Mouse (Mus musculus) CH12.LX (cell line): ENCODE data around the gene Pcyox1. TPM values are rescaled to one million over a fixed set of nuclear protein-coding genes. Genes with fewer than 3 reads are reported as not detected.
A peak's percentile ranks its signal among the peaks of the same experiment; 100 is the strongest.

Experiments
- DNase-seq: peaks from one replicate; pipeline ENCODE4 v3.0.0-alpha.2; 2013; ENCODE audit errors: extremely low read depth
- H3K27ac ChIP-seq: 2 replicates; pipeline ENCODE4 v1.5.1; 2012; ENCODE audit warnings: low read depth, mild to moderate bottlenecking, control low read depth, moderate library complexity; ENCODE audit not compliant: insufficient read depth
- H3K27me3 ChIP-seq: replicated peaks from 2 replicates; pipeline ENCODE3; 2012; ENCODE audit warnings: inconsistent platforms
- H3K36me3 ChIP-seq, 2 experiments: replicated peaks in 1 of 2; 2 replicates each; pipeline versions ENCODE3 to v1.6.1; 2012; ENCODE audit warnings: inconsistent platforms in 1 of 2, low read length in 1 of 2, mild to moderate bottlenecking in 1 of 2, mixed read lengths in 1 of 2, moderate library complexity in 1 of 2; ENCODE audit not compliant: control insufficient read depth in 1 of 2, insufficient read depth in 1 of 2
- H3K4me1 ChIP-seq, 2 experiments: 2 replicates each; pipeline ENCODE4 v1.6.1; 2012; ENCODE audit warnings: inconsistent platforms in 1 of 2, moderate library complexity in 1 of 2; ENCODE audit not compliant: insufficient read depth in 2 of 2, control insufficient read depth in 1 of 2
- H3K4me2 ChIP-seq: 2 replicates; pipeline ENCODE4 v1.6.1; 2012; ENCODE audit warnings: low read depth, mild to moderate bottlenecking, control low read depth; ENCODE audit not compliant: poor library complexity, insufficient read depth, severe bottlenecking
- H3K4me3 ChIP-seq, 3 experiments: fragments of 150-350 bp in 1 of 3; sonication (generic) in 1 of 3; replicated peaks in 1 of 3; 2 replicates each; pipeline versions ENCODE3 to v1.5.1; 2011 to 2012; ENCODE audit warnings: low read depth in 2 of 3, low read length in 2 of 3, mild to moderate bottlenecking in 2 of 3, moderate library complexity in 2 of 3, control low read depth in 1 of 3, improper control_type of control experiment in 1 of 3, inconsistent platforms in 1 of 3, mixed read lengths in 1 of 3; ENCODE audit not compliant: poor library complexity in 1 of 3
- H3K79me2 ChIP-seq: replicated peaks from 2 replicates; pipeline ENCODE4 v1.6.1; 2012; ENCODE audit warnings: mild to moderate bottlenecking, moderate library complexity; ENCODE audit not compliant: control insufficient read depth, poor library complexity, insufficient read depth, severe bottlenecking; ENCODE audit errors: extremely low read depth
- H3K9ac ChIP-seq: 2 replicates; pipeline ENCODE4 v1.6.1; 2012; ENCODE audit warnings: low read depth, mild to moderate bottlenecking, control low read depth, moderate library complexity; ENCODE audit not compliant: insufficient read depth
- H3K9me3 ChIP-seq: replicated peaks from 2 replicates; pipeline ENCODE3; 2012; ENCODE audit warnings: low read length, inconsistent platforms, mixed read lengths
- BHLHE40 ChIP-seq: IDR thresholded peaks from 2 replicates; pipeline ENCODE4 v1.6.1; 2011; ENCODE audit warnings: mild to moderate bottlenecking, low read depth, low read length, improper control_type of control experiment
- CHD1 ChIP-seq: IDR thresholded peaks from 2 replicates; pipeline ENCODE4 v1.6.1; 2012; ENCODE audit warnings: low read depth, low read length, improper control_type of control experiment, inconsistent platforms
- CHD2 ChIP-seq: IDR thresholded peaks from 2 replicates; pipeline ENCODE4 v1.6.1; 2011; ENCODE audit warnings: low read length, improper control_type of control experiment
- CTCF ChIP-seq, 2 experiments: IDR thresholded peaks in 1 of 2; conservative IDR thresholded peaks in 1 of 2; 2 replicates each; pipeline ENCODE4 v1.5.1; 2011 to 2012; ENCODE audit warnings: low read depth in 2 of 2, low read length in 2 of 2, improper control_type of control experiment in 1 of 2, inconsistent platforms in 1 of 2, mild to moderate bottlenecking in 1 of 2, moderate library complexity in 1 of 2
- E2F4 ChIP-seq: IDR thresholded peaks from 2 replicates; pipeline ENCODE4 v1.6.1; 2011; ENCODE audit warnings: low read depth, low read length, improper control_type of control experiment; ENCODE audit not compliant: insufficient replicate concordance
- ELF1 ChIP-seq: IDR thresholded peaks from 2 replicates; pipeline ENCODE4 v1.6.1; 2014; ENCODE audit warnings: low read depth, mild to moderate bottlenecking, inconsistent platforms, low read length, improper control_type of control experiment
- EP300 ChIP-seq: IDR thresholded peaks from 2 replicates; pipeline ENCODE4 v1.6.1; 2011; ENCODE audit warnings: low read length, improper control_type of control experiment
- ETS1 ChIP-seq: conservative IDR thresholded peaks from 2 replicates; pipeline ENCODE4 v1.6.1; 2012; ENCODE audit warnings: low read depth, mild to moderate bottlenecking, inconsistent platforms, low read length, improper control_type of control experiment, moderate library complexity
- GABPA ChIP-seq: IDR thresholded peaks from 2 replicates; pipeline ENCODE4 v1.6.1; 2012; ENCODE audit warnings: low read depth, low read length, improper control_type of control experiment, inconsistent platforms; ENCODE audit not compliant: insufficient replicate concordance
- HCFC1 ChIP-seq: IDR thresholded peaks from 2 replicates; pipeline ENCODE4 v1.6.1; 2012; ENCODE audit warnings: low read depth, mild to moderate bottlenecking, inconsistent platforms, low read length, improper control_type of control experiment
- IRF4 ChIP-seq: IDR thresholded peaks from 2 replicates; pipeline ENCODE4 v1.6.1; 2014; ENCODE audit warnings: low read depth, mild to moderate bottlenecking, inconsistent platforms, low read length, improper control_type of control experiment
- JUN ChIP-seq: IDR thresholded peaks from 2 replicates; pipeline ENCODE4 v1.6.1; 2011; ENCODE audit warnings: low read depth, mild to moderate bottlenecking, low read length, improper control_type of control experiment, moderate library complexity; ENCODE audit not compliant: insufficient read depth
- JUND ChIP-seq: conservative IDR thresholded peaks from 2 replicates; pipeline ENCODE4 v1.6.1; 2011; ENCODE audit warnings: low read depth, low read length, improper control_type of control experiment
- KAT2A ChIP-seq: IDR thresholded peaks from 2 replicates; pipeline ENCODE4 v1.6.1; 2012; ENCODE audit warnings: low read length, improper control_type of control experiment, inconsistent platforms; ENCODE audit not compliant: insufficient replicate concordance
- MAFK ChIP-seq: IDR thresholded peaks from 2 replicates; pipeline ENCODE4 v1.6.1; 2011; ENCODE audit warnings: low read length, improper control_type of control experiment; ENCODE audit not compliant: insufficient replicate concordance
- MAX ChIP-seq: IDR thresholded peaks from 2 replicates; pipeline ENCODE4 v1.6.1; 2011; ENCODE audit warnings: low read length, improper control_type of control experiment
- MAZ ChIP-seq: IDR thresholded peaks from 2 replicates; pipeline ENCODE4 v1.6.1; 2012; ENCODE audit warnings: low read depth, mild to moderate bottlenecking, inconsistent platforms, low read length, improper control_type of control experiment, moderate library complexity
- MEF2A ChIP-seq: IDR thresholded peaks from 2 replicates; pipeline ENCODE4 v1.6.1; 2014; ENCODE audit warnings: low read depth, mild to moderate bottlenecking, inconsistent platforms, low read length, improper control_type of control experiment, borderline replicate concordance
- MXI1 ChIP-seq: IDR thresholded peaks from 2 replicates; pipeline ENCODE4 v1.6.1; 2011; ENCODE audit warnings: mild to moderate bottlenecking, low read depth, low read length, improper control_type of control experiment
- MYC ChIP-seq: IDR thresholded peaks from 2 replicates; pipeline ENCODE4 v1.6.1; 2011; ENCODE audit warnings: low read depth, mild to moderate bottlenecking, improper control_type of control experiment, low read length
- NELFE ChIP-seq: IDR thresholded peaks from 2 replicates; pipeline ENCODE4 v1.6.1; 2011; ENCODE audit warnings: low read depth, low read length, improper control_type of control experiment
- NRF1 ChIP-seq: IDR thresholded peaks from 2 replicates; pipeline ENCODE4 v1.6.1; 2014; ENCODE audit warnings: low read depth, mild to moderate bottlenecking, inconsistent platforms, low read length, improper control_type of control experiment, moderate library complexity
- PAX5 ChIP-seq: IDR thresholded peaks from 2 replicates; pipeline ENCODE4 v1.6.1; 2012; ENCODE audit warnings: low read length, inconsistent platforms, mixed read lengths
- POLR2A ChIP-seq: IDR thresholded peaks from 2 replicates; pipeline ENCODE4 v1.6.1; 2011; ENCODE audit warnings: low read depth, mild to moderate bottlenecking, improper control_type of control experiment, low read length
- POLR2AphosphoS2 ChIP-seq: IDR thresholded peaks from 2 replicates; pipeline ENCODE4 v1.6.1; 2011; ENCODE audit warnings: low read depth, low read length, improper control_type of control experiment
- RAD21 ChIP-seq: IDR thresholded peaks from 2 replicates; pipeline ENCODE4 v1.6.1; 2011; ENCODE audit warnings: low read depth, mild to moderate bottlenecking, low read length, improper control_type of control experiment, moderate library complexity
- RCOR1 ChIP-seq: conservative IDR thresholded peaks from 2 replicates; pipeline ENCODE4 v1.6.1; 2012; ENCODE audit warnings: low read depth, mild to moderate bottlenecking, inconsistent platforms, low read length, improper control_type of control experiment
- SIN3A ChIP-seq: IDR thresholded peaks from 2 replicates; pipeline ENCODE4 v1.6.1; 2012; ENCODE audit warnings: low read length, improper control_type of control experiment, inconsistent platforms
- SMC3 ChIP-seq: IDR thresholded peaks from 2 replicates; pipeline ENCODE4 v1.6.1; 2011; ENCODE audit warnings: low read depth, low read length, improper control_type of control experiment
- TBP ChIP-seq: conservative IDR thresholded peaks from 2 replicates; pipeline ENCODE4 v1.6.1; 2011; ENCODE audit warnings: low read depth, low read length, improper control_type of control experiment
- TCF12 ChIP-seq: IDR thresholded peaks from 2 replicates; pipeline ENCODE4 v1.6.1; 2014; ENCODE audit warnings: low read depth, mild to moderate bottlenecking, inconsistent platforms, low read length, improper control_type of control experiment
- UBTF ChIP-seq: IDR thresholded peaks from 2 replicates; pipeline ENCODE4 v1.6.1; 2012; ENCODE audit warnings: low read depth, mild to moderate bottlenecking, inconsistent platforms, low read length, improper control_type of control experiment, moderate library complexity
- USF1 ChIP-seq: IDR thresholded peaks from 2 replicates; pipeline ENCODE4 v1.6.1; 2014; ENCODE audit warnings: low read depth, mild to moderate bottlenecking, inconsistent platforms, low read length, improper control_type of control experiment
- USF2 ChIP-seq: conservative IDR thresholded peaks from 2 replicates; pipeline ENCODE4 v1.6.1; 2011; ENCODE audit warnings: low read depth, low read length, improper control_type of control experiment
- ZC3H11A ChIP-seq: IDR thresholded peaks from 2 replicates; pipeline ENCODE4 v1.6.1; 2012; ENCODE audit warnings: low read depth, mild to moderate bottlenecking, inconsistent platforms, low read length, improper control_type of control experiment
- ZKSCAN1 ChIP-seq: IDR thresholded peaks from 2 replicates; pipeline ENCODE4 v1.6.1; 2012; ENCODE audit warnings: low read depth, inconsistent platforms, low read length, improper control_type of control experiment, borderline replicate concordance
- ZMIZ1 ChIP-seq: IDR thresholded peaks from 2 replicates; pipeline ENCODE4 v1.6.1; 2012; ENCODE audit warnings: low read depth, mild to moderate bottlenecking, inconsistent platforms, low read length, improper control_type of control experiment
- ZNF384 ChIP-seq: IDR thresholded peaks from 2 replicates; pipeline ENCODE4 v1.6.1; 2012; ENCODE audit warnings: low read depth, low read length, improper control_type of control experiment, inconsistent platforms
- dilution Hi-C: fragments of 300-500 bp; cut with MboI; formaldehyde crosslinking; loops from 2 replicates; pipeline ENCODE4 v1.14.3; 2020; ENCODE audit warnings: low sequenced_read_pairs; ENCODE audit not compliant: extremely low pct_unique_long_range_greater_than_20kb, extremely low pct_ligation_motif_present
- in situ Hi-C: fragments of 300-500 bp; cut with MboI; formaldehyde crosslinking; loops from 3 replicates; pipeline ENCODE4 v1.14.3; 2019; ENCODE audit warnings: low sequenced_read_pairs, low pct_ligation_motif_present, low pct_unique_long_range_greater_than_20kb, mixed read lengths
- polyA plus RNA-seq: library from polyadenylated mRNA; unstranded; fragments of >175 nt; gene quantifications from 2 replicates; pipeline ENCODE4 v1.2.1, GENCODE M21; 2012; ENCODE audit warnings: low read depth; ENCODE audit not compliant: insufficient read length
- total RNA-seq, 2 experiments: library from RNA; depleted of rRNA; stranded (reverse); fragments of 300-350 nt in 1 of 2; fragments of >200 nt in 1 of 2; gene quantifications; 2 replicates each; pipeline ENCODE4 v1.2.3; 2012 to 2014

Gene Pcyox1
- total and polyA plus RNA-seq, 3 experiments, result 8.7 to 12.9 (median 12.8) TPM

GRCm38 (mm10) chr6:86397257-86397980 is 465 bp upstream of the Pcyox1 start:
- no peaks in the 10 kb centered on the region for H3K9me3 ChIP-seq
- H3K4me2 ChIP-seq, result peak overlapping the region; percentile 94
- no peaks in the 10 kb centered on the region; the same call in 1 of the 2 replicates for H3K79me2 ChIP-seq
- dilution Hi-C loops, result no loop called here
- peak overlapping the region; percentile 27; the same call in 1 of the 2 replicates for H3K27ac ChIP-seq
- H3K4me1 ChIP-seq, result peaks cover 3 to 21% of the 10 kb centered on the region in 2 experiments; a peak in 3 of 4 replicates
- peak overlapping the region; percentile 82 to 87 (median 84) for H3K4me3 ChIP-seq
- H3K27me3 ChIP-seq, result peaks cover 8% of the 10 kb centered on the region
- H3K9ac ChIP-seq, result peak overlapping the region; percentile 64
- peaks cover 7 to 14% of the 10 kb centered on the region in 2 experiments for H3K36me3 ChIP-seq
- TF ChIP-seq USF2, result no peak
- no peak for TF ChIP-seq SMC3
- TF ChIP-seq E2F4, result no peak
- TF ChIP-seq POLR2A, result peak; percentile 35; the same call in 1 of the 2 replicates
- no peak for TF ChIP-seq ZC3H11A
- no peak for TF ChIP-seq MAFK
- no peak for TF ChIP-seq TCF12
- TF ChIP-seq MYC, result peak; percentile 60
- TF ChIP-seq MAX, result peak; percentile 45; the same call in 1 of the 2 replicates
- no peak for TF ChIP-seq HCFC1
- 0 out of 2 replicates have a peak, but pooled peaks have one; percentile 21 for TF ChIP-seq JUND
- TF ChIP-seq UBTF, result no peak
- TF ChIP-seq GABPA, result no peak
- 0 out of 2 replicates have a peak, but pooled peaks have one; percentile 17 for TF ChIP-seq CHD2
- no peak for TF ChIP-seq ZNF384
- TF ChIP-seq ELF1, result peak; percentile 65
- no peak for TF ChIP-seq RAD21
- no peak for TF ChIP-seq NRF1
- TF ChIP-seq ETS1, result no peak
- no peak for TF ChIP-seq USF1
- no peak; the same call in 1 of the 2 replicates for TF ChIP-seq SIN3A
- TF ChIP-seq BHLHE40, result peak; percentile 54
- no peak for TF ChIP-seq RCOR1
- TF ChIP-seq TBP, result no peak
- TF ChIP-seq ZKSCAN1, result no peak
- TF ChIP-seq MEF2A, result no peak
- peak; percentile 66 for TF ChIP-seq IRF4
- peak; percentile 50; the same call in 1 of the 2 replicates for TF ChIP-seq EP300
- TF ChIP-seq MXI1, result peak; percentile 65; the same call in 1 of the 2 replicates
- TF ChIP-seq PAX5, result no peak
- TF ChIP-seq KAT2A, result no peak
- TF ChIP-seq MAZ, result no peak
- TF ChIP-seq JUN, result no peak
- TF ChIP-seq ZMIZ1, result no peak
- TF ChIP-seq NELFE, result no peak
- no peak for TF ChIP-seq CTCF (conservative IDR thresholded peaks at IDR 0.05 in 1 of 2, IDR thresholded peaks at IDR 0.05 in 1 of 2; ENCODE audit: low read depth in 2 of 2, low read length in 2 of 2)
- no peak for TF ChIP-seq CHD1
- no peak for TF ChIP-seq POLR2AphosphoS2
- no peak for DNase-seq
- in situ Hi-C loops, result no loop called here
